Mouse (Mus musculus): ENCODE results near the gene Pacrg. TPM values are rescaled to one million over a fixed set of nuclear protein-coding genes. Genes with fewer than 3 reads are reported as not detected.

Gene Pacrg
- polyA plus RNA-seq, 1 experiment: 264 TPM

- TF ChIP-seq POLR2A (IDR thresholded peaks at IDR 0.05; ENCODE audit: control insufficient read depth, low read depth, low read length) (no peak), CTCF (IDR thresholded peaks at IDR 0.05; ENCODE audit: control insufficient read depth, insufficient read depth, insufficient replicate concordance, low read depth, low read length) (no peak)
- Histone ChIP-seq H3K27me3 (ENCODE audit: control insufficient read depth, insufficient read depth, low read length) (no peaks in the 10 kb centered on the region), H3K36me3 (ENCODE audit: control insufficient read depth, insufficient read depth, low read length) (no peaks in the 10 kb centered on the region), H3K4me3 (ENCODE audit: control insufficient read depth, low read depth, low read length) (no peak overlapping the region), H3K27ac (ENCODE audit: control insufficient read depth, insufficient read depth, low read depth, low read length) (peak overlapping the region; percentile 45), H3K4me1 (ENCODE audit: control insufficient read depth, insufficient read depth, low read length) (no peaks in the 10 kb centered on the region; the same call in 1 of the 2 replicates)
These were observed 466.4 kb downstream of the Pacrg start for GRCm38 (mm10) chr17:10373727-10374126.

DNA sequence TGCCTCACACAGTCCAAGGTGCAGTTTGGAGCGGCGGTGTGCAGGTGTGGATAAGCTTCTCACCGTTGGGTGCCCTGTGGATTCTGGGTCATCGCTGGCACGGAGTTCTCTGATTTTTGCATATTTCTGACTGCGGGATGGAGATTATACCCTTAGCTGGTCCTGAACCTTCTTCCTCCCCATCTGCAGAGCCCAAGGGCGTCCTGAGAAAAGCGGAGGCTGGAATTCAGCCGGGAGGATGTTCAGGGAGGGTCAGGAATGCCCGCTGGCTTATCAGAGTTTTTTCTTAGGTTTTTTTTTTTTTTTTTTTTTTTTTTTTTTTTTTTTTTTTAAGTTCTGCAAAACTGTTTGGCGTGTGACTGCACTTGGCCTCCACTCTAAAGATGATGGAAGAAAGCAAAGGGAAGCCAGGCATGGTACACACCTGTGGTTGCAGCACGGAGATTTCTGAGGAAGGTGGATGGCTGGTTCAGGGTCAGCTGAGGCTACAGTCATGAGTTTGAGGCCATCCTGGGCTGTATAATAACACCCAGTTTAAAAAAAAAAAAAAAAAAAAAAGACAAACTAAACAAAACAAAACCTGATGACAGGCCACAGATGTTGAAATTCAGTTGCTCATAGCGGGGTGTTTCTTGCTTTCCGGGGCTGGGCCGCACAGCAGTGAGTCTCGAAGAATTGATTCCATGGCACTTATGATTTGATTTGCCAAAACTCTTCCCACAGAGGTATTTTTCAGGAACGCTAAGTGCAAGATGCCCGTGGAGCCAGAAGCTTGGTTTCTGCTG is 467.9 kb downstream of the Pacrg start:
- no peak overlapping the region for H3K4me3 ChIP-seq (ENCODE audit: control insufficient read depth, low read depth, low read length)
- TF ChIP-seq POLR2A (IDR thresholded peaks at IDR 0.05; ENCODE audit: control insufficient read depth, low read depth, low read length) (no peak), CTCF (IDR thresholded peaks at IDR 0.05; ENCODE audit: control insufficient read depth, insufficient read depth, insufficient replicate concordance, low read depth, low read length) (no peak)
- H3K27ac ChIP-seq (ENCODE audit: control insufficient read depth, insufficient read depth, low read depth, low read length): no peak overlapping the region
- no peaks in the 10 kb centered on the region; the same call in 1 of the 2 replicates for H3K4me1 ChIP-seq (ENCODE audit: control insufficient read depth, insufficient read depth, low read length)
- H3K36me3 ChIP-seq (ENCODE audit: control insufficient read depth, insufficient read depth, low read length): no peaks in the 10 kb centered on the region
- no peaks in the 10 kb centered on the region for H3K27me3 ChIP-seq (ENCODE audit: control insufficient read depth, insufficient read depth, low read length)

GRCm38 (mm10) chr17:10371472-10371871 is 468.6 kb downstream of the Pacrg start:
- H3K36me3 ChIP-seq (ENCODE audit: control insufficient read depth, insufficient read depth, low read length): no peaks in the 10 kb centered on the region
- no peak for TF ChIP-seq CTCF (IDR thresholded peaks at IDR 0.05; ENCODE audit: control insufficient read depth, insufficient read depth, insufficient replicate concordance, low read depth, low read length)
- no peak for TF ChIP-seq POLR2A (IDR thresholded peaks at IDR 0.05; ENCODE audit: control insufficient read depth, low read depth, low read length)
- no peak overlapping the region for H3K27ac ChIP-seq (ENCODE audit: control insufficient read depth, insufficient read depth, low read depth, low read length)
- H3K4me1 ChIP-seq (ENCODE audit: control insufficient read depth, insufficient read depth, low read length): no peaks in the 10 kb centered on the region; the same call in 1 of the 2 replicates
- no peaks in the 10 kb centered on the region for H3K27me3 ChIP-seq (ENCODE audit: control insufficient read depth, insufficient read depth, low read length)
- H3K4me3 ChIP-seq (ENCODE audit: control insufficient read depth, low read depth, low read length): no peak overlapping the region

- no peaks in the 10 kb centered on the region; the same call in 1 of the 2 replicates for H3K4me1 ChIP-seq (ENCODE audit: control insufficient read depth, insufficient read depth, low read length)
- TF ChIP-seq CTCF (IDR thresholded peaks at IDR 0.05; ENCODE audit: control insufficient read depth, insufficient read depth, insufficient replicate concordance, low read depth, low read length) (no peak), POLR2A (IDR thresholded peaks at IDR 0.05; ENCODE audit: control insufficient read depth, low read depth, low read length) (no peak)
- no peaks in the 10 kb centered on the region for H3K36me3 ChIP-seq (ENCODE audit: control insufficient read depth, insufficient read depth, low read length)
- no peak overlapping the region for H3K4me3 ChIP-seq (ENCODE audit: control insufficient read depth, low read depth, low read length)
- H3K27ac ChIP-seq (ENCODE audit: control insufficient read depth, insufficient read depth, low read depth, low read length): no peak overlapping the region
- no peaks in the 10 kb centered on the region for H3K27me3 ChIP-seq (ENCODE audit: control insufficient read depth, insufficient read depth, low read length)
These were observed 469.4 kb downstream of the Pacrg start for GRCm38 (mm10) chr17:10370660-10371130.

- Histone ChIP-seq H3K4me3 (ENCODE audit: control insufficient read depth, low read depth, low read length) (no peak overlapping the region), H3K27ac (ENCODE audit: control insufficient read depth, insufficient read depth, low read depth, low read length) (no peak overlapping the region), H3K27me3 (ENCODE audit: control insufficient read depth, insufficient read depth, low read length) (no peaks in the 10 kb centered on the region), H3K36me3 (ENCODE audit: control insufficient read depth, insufficient read depth, low read length) (no peaks in the 10 kb centered on the region), H3K4me1 (ENCODE audit: control insufficient read depth, insufficient read depth, low read length) (no peaks in the 10 kb centered on the region; the same call in 1 of the 2 replicates)
- no peak for TF ChIP-seq POLR2A (IDR thresholded peaks at IDR 0.05; ENCODE audit: control insufficient read depth, low read depth, low read length)
- TF ChIP-seq CTCF (IDR thresholded peaks at IDR 0.05; ENCODE audit: control insufficient read depth, insufficient read depth, insufficient replicate concordance, low read depth, low read length): no peak
These were observed 470.0 kb downstream of the Pacrg start for GRCm38 (mm10) chr17:10369961-10370659.

DNA sequence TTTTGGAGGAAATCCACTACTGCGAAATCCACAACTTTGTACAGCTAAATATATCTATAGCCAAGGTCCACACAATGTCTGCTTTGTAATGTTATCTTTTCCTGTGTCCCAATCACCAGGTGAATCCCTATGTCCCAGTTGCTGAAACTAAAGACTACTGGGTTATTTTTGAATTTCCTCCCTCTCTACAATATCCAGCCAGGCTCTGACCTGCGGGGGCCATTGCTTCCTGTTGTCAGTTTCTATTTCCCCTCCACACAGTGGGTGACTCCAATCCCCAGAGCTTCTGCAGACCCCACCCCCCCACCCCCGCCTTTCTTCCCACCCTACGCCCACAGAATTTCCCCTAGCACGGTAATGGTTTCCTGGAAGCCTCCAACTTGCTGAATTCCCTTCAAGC is 473.1 kb downstream of the Pacrg start:
- Histone ChIP-seq H3K27ac (ENCODE audit: control insufficient read depth, insufficient read depth, low read depth, low read length) (no peak overlapping the region), H3K4me3 (ENCODE audit: control insufficient read depth, low read depth, low read length) (no peak overlapping the region), H3K27me3 (ENCODE audit: control insufficient read depth, insufficient read depth, low read length) (no peaks in the 10 kb centered on the region), H3K36me3 (ENCODE audit: control insufficient read depth, insufficient read depth, low read length) (no peaks in the 10 kb centered on the region), H3K4me1 (ENCODE audit: control insufficient read depth, insufficient read depth, low read length) (no peaks in the 10 kb centered on the region)
- no peak for TF ChIP-seq CTCF (IDR thresholded peaks at IDR 0.05; ENCODE audit: control insufficient read depth, insufficient read depth, insufficient replicate concordance, low read depth, low read length)
- TF ChIP-seq POLR2A (IDR thresholded peaks at IDR 0.05; ENCODE audit: control insufficient read depth, low read depth, low read length): no peak

- H3K36me3 ChIP-seq (ENCODE audit: control insufficient read depth, insufficient read depth, low read length): no peaks in the 10 kb centered on the region
- no peaks in the 10 kb centered on the region for H3K4me1 ChIP-seq (ENCODE audit: control insufficient read depth, insufficient read depth, low read length)
- no peak overlapping the region for H3K27ac ChIP-seq (ENCODE audit: control insufficient read depth, insufficient read depth, low read depth, low read length)
- no peak overlapping the region for H3K4me3 ChIP-seq (ENCODE audit: control insufficient read depth, low read depth, low read length)
- no peaks in the 10 kb centered on the region for H3K27me3 ChIP-seq (ENCODE audit: control insufficient read depth, insufficient read depth, low read length)
- TF ChIP-seq POLR2A (IDR thresholded peaks at IDR 0.05; ENCODE audit: control insufficient read depth, low read depth, low read length) (no peak), CTCF (IDR thresholded peaks at IDR 0.05; ENCODE audit: control insufficient read depth, insufficient read depth, insufficient replicate concordance, low read depth, low read length) (no peak)
These were observed 473.5 kb downstream of the Pacrg start for GRCm38 (mm10) chr17:10366577-10366976.
